Mouse (Mus musculus) pancreas, adult 10 weeks (tissue): ENCODE results near the gene Cdiptos. TPM values are rescaled to one million over a fixed set of nuclear protein-coding genes. Genes with fewer than 3 reads are reported as not detected.

ENCODE experiments used
- polyA plus RNA-seq: library from polyadenylated mRNA; stranded (reverse); fragments of 350-450 nt; fragmentation: Illumina TruSeq; extraction: RNeasy Lipid Tissue Mini Kit (QIAGEN cat#74804); gene quantifications from one replicate; pipeline ENCODE4 v1.2.3, GENCODE M21; 2015; ENCODE audit warnings: low read depth, low replicate concordance; ENCODE audit not compliant: insufficient read depth

The Cdiptos gene
- 1.6 TPM for polyA plus RNA-seq

GRCm38 (mm10) chr7:126975950-126976866, at the start of gene Cdiptos:
Gene Cdiptos (minus strand): TSS chr7:126976098.

GRCm38 (mm10) chr7:127020901-127021562, 45.1 kb upstream of the Cdiptos start, which contains the start of the genes Gm42742 and Prrt2:
Gene Gm42742 (minus strand): TSS chr7:127021097.
Gene Prrt2 (minus strand): TSS chr7:127021211.

GRCm38 (mm10) chr7:127016971-127017949, 41.4 kb upstream of the Cdiptos start, which contains the start of gene Pagr1a:
Gene Pagr1a (minus strand): TSS chr7:127017352.

GRCm38 (mm10) chr7:127016481-127016485, 40.4 kb upstream of the Cdiptos start, which contains the start of gene Pagr1b:
Gene Pagr1b (minus strand): TSS chr7:127016484.

GRCm38 (mm10) chr7:127014320-127014719, 38.4 kb upstream of the Cdiptos start, which contains the start of gene Mvp:
Gene Mvp (minus strand): TSS chr7:127014621.

GRCm38 (mm10) chr7:126975893-126975949, 177 bp downstream of the Cdiptos start, which contains the start of gene Cdipt:
Gene Cdipt (plus strand): TSS chr7:126975914.

GRCm38 (mm10) chr7:126949793-126950646, 25.9 kb downstream of the Cdiptos start, which contains the start of gene Sez6l2:
Gene Sez6l2 (plus strand): TSS chr7:126950563.

GRCm38 (mm10) chr7:126949403-126949792, 26.5 kb downstream of the Cdiptos start, which contains the start of gene Asphd1:
Gene Asphd1 (minus strand): TSS chr7:126949582.

GRCm38 (mm10) chr7:126928384-126929037, 47.4 kb downstream of the Cdiptos start, which contains the start of gene Kctd13:
Gene Kctd13 (plus strand): TSS chr7:126928879.

GRCm38 (mm10) chr7:126922624-126923060, 53.3 kb downstream of the Cdiptos start, which contains the start of gene Tmem219:
Gene Tmem219 (minus strand): TSS chr7:126922917.

Other genes starting within 250 kb of the Cdiptos start
- 50.5 TPM for gene Mapk3, start 216.5 kb downstream of the Cdiptos start, polyA plus RNA-seq
- gene Gdpd3, start 209.8 kb downstream of the Cdiptos start, polyA plus RNA-seq = 2.5 TPM
- 86.3 TPM for gene Ypel3, start 199.1 kb downstream of the Cdiptos start, polyA plus RNA-seq
- gene Tbx6, start 194.6 kb downstream of the Cdiptos start, polyA plus RNA-seq = 1.9 TPM
- 30.4 TPM for gene Ppp4c, start 183.6 kb downstream of the Cdiptos start, polyA plus RNA-seq
- 3.8 TPM for gene Fam57b, start 178.4 kb downstream of the Cdiptos start, polyA plus RNA-seq
- not detected for gene 4930451I11Rik, start 144.5 kb downstream of the Cdiptos start, polyA plus RNA-seq
- gene Doc2a, start 128.7 kb downstream of the Cdiptos start, polyA plus RNA-seq = not detected
- gene Hirip3, start 114.1 kb downstream of the Cdiptos start, polyA plus RNA-seq = 4.6 TPM
- gene Ino80e, start 113.7 kb downstream of the Cdiptos start, polyA plus RNA-seq = 12.9 TPM
- 31.1 TPM for gene Taok2, start 91.4 kb downstream of the Cdiptos start, polyA plus RNA-seq
- 29.4 TPM for gene Tmem219, start 53.2 kb downstream of the Cdiptos start, polyA plus RNA-seq
- gene Kctd13, start 47.2 kb downstream of the Cdiptos start, polyA plus RNA-seq = 3.6 TPM
- 3.6 TPM for gene Asphd1, start 26.5 kb downstream of the Cdiptos start, polyA plus RNA-seq
- gene Sez6l2, start 25.5 kb downstream of the Cdiptos start, polyA plus RNA-seq = 17.7 TPM
- 28.6 TPM for gene Cdipt, start 184 bp downstream of the Cdiptos start, polyA plus RNA-seq
- 10.7 TPM for gene Mvp, start 38.5 kb upstream of the Cdiptos start, polyA plus RNA-seq
- not detected for gene Pagr1b, start 40.4 kb upstream of the Cdiptos start, polyA plus RNA-seq
- 17.2 TPM for gene Pagr1a, start 41.3 kb upstream of the Cdiptos start, polyA plus RNA-seq
- gene Gm42742, start 45.0 kb upstream of the Cdiptos start, polyA plus RNA-seq = 3.3 TPM
- gene Prrt2, start 45.1 kb upstream of the Cdiptos start, polyA plus RNA-seq = 0.76 TPM
- 33.7 TPM for gene Maz, start 50.9 kb upstream of the Cdiptos start, polyA plus RNA-seq
- gene Kif22, start 66.4 kb upstream of the Cdiptos start, polyA plus RNA-seq = 0.39 TPM
- gene Zg16, start 111.2 kb upstream of the Cdiptos start, polyA plus RNA-seq = 25,813 TPM
- gene AI467606, start 115.3 kb upstream of the Cdiptos start, polyA plus RNA-seq = 2.4 TPM
- 0.54 TPM for gene Qprt, start 146.1 kb upstream of the Cdiptos start, polyA plus RNA-seq
- gene Spn, start 161.7 kb upstream of the Cdiptos start, polyA plus RNA-seq = 0.24 TPM
- 10.8 TPM for gene Cd2bp2, start 220.0 kb upstream of the Cdiptos start, polyA plus RNA-seq
- gene Tbc1d10b, start 232.4 kb upstream of the Cdiptos start, polyA plus RNA-seq = 7.0 TPM
- 1.5 TPM for gene Mylpf, start 232.8 kb upstream of the Cdiptos start, polyA plus RNA-seq